Mouse (Mus musculus): ENCODE measurements around the gene Ctdsp1. TPM values are rescaled to one million over a fixed set of nuclear protein-coding genes. Genes with fewer than 3 reads are reported as not detected.
A peak's percentile ranks its signal among the peaks of the same experiment; 100 is the strongest.

The Ctdsp1 gene
- total and polyA plus RNA-seq, 2 experiments from 2014 or later = 11.7 to 29.3 TPM

DNA sequence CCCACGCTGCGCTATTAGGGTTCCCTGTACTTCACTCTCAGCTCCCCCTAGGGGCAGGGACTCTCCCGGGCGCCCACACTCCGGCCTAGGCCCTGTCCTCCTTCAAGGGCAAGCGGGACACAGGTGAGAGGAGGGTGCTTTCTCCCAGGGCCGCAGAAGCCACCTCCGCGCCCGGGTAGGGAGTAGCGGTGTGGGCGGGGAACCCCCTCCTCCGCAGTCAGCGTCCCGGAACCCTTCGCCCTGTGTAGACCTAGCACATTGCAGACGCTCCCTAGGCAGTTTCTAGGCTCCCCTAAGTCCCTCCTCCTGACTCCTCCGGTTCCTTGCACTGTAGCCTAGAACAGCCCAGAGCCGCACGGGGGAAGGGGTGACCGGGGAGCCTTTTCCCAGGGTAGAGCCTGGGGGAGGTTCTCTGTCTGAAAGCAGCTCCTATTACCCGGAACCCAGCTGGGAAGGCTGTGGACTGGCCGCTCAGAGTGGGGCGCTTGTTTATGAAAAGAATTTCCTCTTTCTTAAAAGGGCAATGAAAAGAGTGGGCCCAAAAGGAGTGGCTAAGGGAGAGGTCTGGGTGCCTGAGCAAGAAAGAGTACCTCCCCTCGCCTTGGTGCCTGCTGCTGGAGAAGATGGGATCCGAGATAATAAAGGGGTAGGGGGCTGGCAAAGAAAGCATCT lies 4.5 kb upstream of the Ctdsp1 start:
- ATAC-seq (ENCODE audit: low FRiP score) (peak; percentile 85), DNase-seq (ENCODE audit: low spot score) (peak; percentile 96)
- Histone ChIP-seq H3K4me1 (ENCODE audit: insufficient read depth, low read length) (no peaks in the 10 kb centered on the region), H3K9me3 (ENCODE audit: low read length) (no peaks in the 10 kb centered on the region), H3K27ac (ENCODE audit: low read depth, low read length) (peak overlapping the region; percentile 79), H3K27me3 (ENCODE audit: insufficient read depth, low read length) (0 out of 2 replicates have a peak, but pooled peaks cover 13% of the 10 kb centered on the region), H3K36me3 (ENCODE audit: insufficient read depth, low read length) (no peaks in the 10 kb centered on the region), H3K4me3 (ENCODE audit: low read depth, low read length) (peak overlapping the region; percentile 55), H3K4me2 (ENCODE audit: low read depth, low read length, poor library complexity, severe bottlenecking) (peak overlapping the region; percentile 61), H3K9ac (replicated peaks; ENCODE audit: low read length, poor library complexity, severe bottlenecking) (peak overlapping the region; percentile 54)
- under 1% methylated on average over 26 of the region's 26 CpGs for WGBS
- peak; percentile 64 for TF ChIP-seq CTCF (IDR thresholded peaks at IDR 0.05)

DNA sequence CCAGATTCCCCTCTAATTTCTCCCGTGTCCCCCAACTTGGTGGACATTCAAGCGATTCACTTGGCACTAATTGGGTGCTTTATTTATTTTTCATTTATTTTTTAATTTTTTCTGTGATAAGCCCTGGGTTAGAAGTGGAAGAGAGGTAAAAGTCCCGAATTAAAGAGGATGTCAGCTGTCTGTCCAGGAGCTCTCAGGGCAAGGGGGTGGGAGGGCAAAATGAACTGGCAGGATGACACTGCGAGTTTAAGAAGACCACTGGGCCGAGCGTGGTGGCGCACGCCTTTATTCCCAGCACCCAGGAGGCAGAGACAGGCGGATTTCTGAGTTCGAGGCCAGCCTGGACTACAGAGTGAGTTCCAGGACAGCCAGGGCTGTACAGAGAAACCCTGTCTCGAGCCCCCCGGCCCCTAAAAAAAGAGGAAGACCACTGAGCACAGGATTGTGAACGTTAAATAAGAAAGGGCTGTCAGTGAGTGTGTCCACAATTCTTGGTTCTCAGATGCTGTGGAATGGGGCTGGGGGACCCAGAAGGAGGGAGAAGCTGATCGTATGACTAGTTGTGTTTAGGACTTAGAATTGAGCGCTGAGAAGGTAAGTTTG lies 3.8 kb upstream of the Ctdsp1 start:
- H3K9me3 ChIP-seq (ENCODE audit: low read length) = no peaks in the 10 kb centered on the region
- ATAC-seq (ENCODE audit: low FRiP score) (no peak), DNase-seq (ENCODE audit: low spot score) (no peak)
- no peak for TF ChIP-seq CTCF (IDR thresholded peaks at IDR 0.05)
- peaks cover 6% of the 10 kb centered on the region for H3K4me1 ChIP-seq (ENCODE audit: insufficient read depth, low read length)
- H3K4me3 ChIP-seq (ENCODE audit: low read depth, low read length) = peak overlapping the region; percentile 55
- H3K4me2 ChIP-seq (ENCODE audit: low read depth, low read length, poor library complexity, severe bottlenecking) = peak overlapping the region; percentile 61
- 0 out of 2 replicates have a peak, but pooled peaks cover 13% of the 10 kb centered on the region for H3K27me3 ChIP-seq (ENCODE audit: insufficient read depth, low read length)
- no peak overlapping the region; the same call in 1 of the 2 replicates for H3K27ac ChIP-seq (ENCODE audit: low read depth, low read length)
- no peak overlapping the region for H3K9ac ChIP-seq (replicated peaks; ENCODE audit: low read length, poor library complexity, severe bottlenecking)
- no peaks in the 10 kb centered on the region for H3K36me3 ChIP-seq (ENCODE audit: insufficient read depth, low read length)
- WGBS = 52% methylated on average over 15 of the region's 15 CpGs

DNA sequence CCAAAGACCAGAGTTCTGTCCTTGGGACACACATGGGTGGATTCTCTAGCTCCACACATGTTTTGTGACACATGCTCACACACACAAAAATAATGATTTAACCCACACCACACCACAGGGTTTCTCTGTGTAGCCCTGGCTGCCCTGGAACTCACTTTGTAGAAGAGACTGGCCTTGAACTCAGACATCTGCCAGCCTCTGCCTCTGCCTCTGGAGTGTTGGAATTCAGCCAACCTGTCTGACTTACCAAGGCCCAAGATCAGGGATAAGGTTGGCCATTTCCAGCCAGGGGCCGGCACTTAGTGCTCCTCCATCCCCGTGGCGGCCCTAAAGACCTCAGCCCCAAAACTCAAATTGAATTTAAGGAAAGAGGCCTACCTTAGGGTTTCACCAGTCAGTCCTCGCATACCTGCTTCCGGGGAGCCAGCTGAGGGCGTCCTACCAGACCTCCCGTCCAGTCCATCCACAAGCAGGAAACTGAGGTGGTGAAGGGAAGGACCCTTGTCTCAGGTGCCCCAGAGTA lies 2.9 kb upstream of the Ctdsp1 start:
- ATAC-seq (ENCODE audit: low FRiP score) (no peak), DNase-seq (ENCODE audit: low spot score) (no peak)

DNA sequence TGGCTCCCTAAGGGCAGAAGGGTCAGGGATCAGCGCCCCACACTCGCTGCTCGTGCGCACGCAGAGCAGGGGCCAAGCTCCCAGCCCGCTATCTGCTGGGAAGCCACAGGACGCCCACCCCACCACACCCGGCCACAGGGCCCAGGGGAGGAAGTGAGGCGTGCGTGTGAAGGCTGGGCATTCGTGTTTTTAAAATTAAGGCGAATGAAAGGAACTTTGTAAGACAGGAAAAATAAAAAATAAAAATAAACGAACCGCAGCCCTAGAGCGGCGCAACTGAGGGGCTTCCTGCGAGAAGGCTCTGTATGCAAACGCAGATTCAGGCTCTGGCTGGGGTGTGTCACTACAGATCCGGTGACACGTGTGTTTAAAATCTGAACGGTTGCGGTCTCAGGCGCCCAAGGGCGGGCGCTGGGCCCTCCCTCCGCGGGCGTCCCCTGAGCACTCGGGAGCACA lies 1.4 kb upstream of the Ctdsp1 start:
- Histone ChIP-seq H3K4me2 (ENCODE audit: low read depth, low read length, poor library complexity, severe bottlenecking) (peak overlapping the region; percentile 32; the same call in 1 of the 2 replicates), H3K27me3 (ENCODE audit: insufficient read depth, low read length) (0 out of 2 replicates have a peak, but pooled peaks cover 13% of the 10 kb centered on the region), H3K4me3 (ENCODE audit: low read depth, low read length) (no peak overlapping the region), H3K36me3 (ENCODE audit: insufficient read depth, low read length) (no peaks in the 10 kb centered on the region), H3K4me1 (ENCODE audit: insufficient read depth, low read length) (peaks cover 6% of the 10 kb centered on the region), H3K9me3 (ENCODE audit: low read length) (no peaks in the 10 kb centered on the region), H3K9ac (replicated peaks; ENCODE audit: low read length, poor library complexity, severe bottlenecking) (no peak overlapping the region), H3K27ac (ENCODE audit: low read depth, low read length) (no peak overlapping the region)
- ATAC-seq (ENCODE audit: low FRiP score) (no peak), DNase-seq (ENCODE audit: low spot score) (no peak)
- no peak for TF ChIP-seq CTCF (IDR thresholded peaks at IDR 0.05)
- WGBS = 8% methylated on average over 29 of the region's 29 CpGs

More for the DNA sequence above, 2.9 kb upstream of the Ctdsp1 start:
- H3K4me2 ChIP-seq (ENCODE audit: low read depth, low read length, poor library complexity, severe bottlenecking) = no peak overlapping the region
- no peak overlapping the region for H3K4me3 ChIP-seq (ENCODE audit: low read depth, low read length)
- 82% methylated on average over 7 of the region's 7 CpGs for WGBS
- H3K9me3 ChIP-seq (ENCODE audit: low read length) = no peaks in the 10 kb centered on the region
- TF ChIP-seq CTCF (IDR thresholded peaks at IDR 0.05) = no peak
- no peak overlapping the region for H3K27ac ChIP-seq (ENCODE audit: low read depth, low read length)
- no peak overlapping the region for H3K9ac ChIP-seq (replicated peaks; ENCODE audit: low read length, poor library complexity, severe bottlenecking)
- 0 out of 2 replicates have a peak, but pooled peaks cover 13% of the 10 kb centered on the region for H3K27me3 ChIP-seq (ENCODE audit: insufficient read depth, low read length)
- H3K4me1 ChIP-seq (ENCODE audit: insufficient read depth, low read length) = peaks cover 6% of the 10 kb centered on the region
- H3K36me3 ChIP-seq (ENCODE audit: insufficient read depth, low read length) = no peaks in the 10 kb centered on the region

DNA sequence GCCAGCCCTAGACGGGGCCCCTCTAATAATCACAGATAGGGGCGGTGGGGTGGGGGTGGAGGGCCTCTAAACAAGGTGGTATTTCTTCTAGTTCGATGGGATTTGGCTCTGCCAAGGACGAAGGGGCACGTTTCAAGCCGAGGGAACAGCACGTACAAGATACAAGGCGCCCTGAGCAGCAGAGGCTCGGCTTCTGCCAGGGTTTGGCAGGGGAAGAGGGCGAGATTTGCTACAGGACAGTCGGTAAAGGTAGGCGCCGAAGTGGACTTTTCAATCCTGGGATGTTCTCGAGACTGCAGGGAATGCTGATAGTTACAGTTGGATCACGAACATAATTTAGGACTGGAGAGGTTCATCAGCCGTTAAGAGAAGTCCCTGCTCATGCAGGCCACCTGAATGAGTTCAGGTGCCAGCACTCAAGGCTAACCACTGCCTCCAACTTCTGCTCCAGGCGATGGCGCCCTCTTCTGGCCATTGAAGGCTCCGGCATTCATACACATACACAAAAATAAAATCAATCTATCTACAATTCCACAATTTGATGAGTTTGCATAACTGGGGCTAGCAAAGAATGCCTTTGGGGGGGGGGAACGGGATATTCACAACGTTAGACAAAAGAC lies 912 bp upstream of the Ctdsp1 start:
- no peak overlapping the region for H3K4me3 ChIP-seq (ENCODE audit: low read depth, low read length)
- 0 out of 2 replicates have a peak, but pooled peaks cover 13% of the 10 kb centered on the region for H3K27me3 ChIP-seq (ENCODE audit: insufficient read depth, low read length)
- H3K4me2 ChIP-seq (ENCODE audit: low read depth, low read length, poor library complexity, severe bottlenecking) = peak overlapping the region; percentile 32
- DNase-seq (ENCODE audit: low spot score) (peak; percentile 34), ATAC-seq (ENCODE audit: low FRiP score) (no peak)
- H3K9me3 ChIP-seq (ENCODE audit: low read length) = no peaks in the 10 kb centered on the region
- peaks cover 6% of the 10 kb centered on the region for H3K4me1 ChIP-seq (ENCODE audit: insufficient read depth, low read length)
- no peak overlapping the region for H3K9ac ChIP-seq (replicated peaks; ENCODE audit: low read length, poor library complexity, severe bottlenecking)
- whole genome bisulfite sequencing = 9% methylated on average over 21 of the region's 21 CpGs
- H3K27ac ChIP-seq (ENCODE audit: low read depth, low read length) = no peak overlapping the region
- TF ChIP-seq CTCF (IDR thresholded peaks at IDR 0.05) = peak; percentile 71
- H3K36me3 ChIP-seq (ENCODE audit: insufficient read depth, low read length) = no peaks in the 10 kb centered on the region

All from midbrain, postnatal 0 days (tissue).